Mouse (Mus musculus) gastrocnemius, postnatal 25 days (tissue): ENCODE results near the gene Cfap54. TPM values are rescaled to one million over a fixed set of nuclear protein-coding genes. Genes with fewer than 3 reads are reported as not detected.

Experiments used
- DNase-seq: peaks from one replicate; pipeline ENCODE4 v3.0.0; 2022
- total RNA-seq, 2 experiments: library from RNA; stranded (reverse); gene quantifications; 1 replicate in 1 of 2; 2 replicates in 1 of 2; pipeline ENCODE4 v1.2.3; 2021

Gene Cfap54
- total RNA-seq, 2 experiments from 2014 or later = 0.79 to 0.88 TPM

DNA sequence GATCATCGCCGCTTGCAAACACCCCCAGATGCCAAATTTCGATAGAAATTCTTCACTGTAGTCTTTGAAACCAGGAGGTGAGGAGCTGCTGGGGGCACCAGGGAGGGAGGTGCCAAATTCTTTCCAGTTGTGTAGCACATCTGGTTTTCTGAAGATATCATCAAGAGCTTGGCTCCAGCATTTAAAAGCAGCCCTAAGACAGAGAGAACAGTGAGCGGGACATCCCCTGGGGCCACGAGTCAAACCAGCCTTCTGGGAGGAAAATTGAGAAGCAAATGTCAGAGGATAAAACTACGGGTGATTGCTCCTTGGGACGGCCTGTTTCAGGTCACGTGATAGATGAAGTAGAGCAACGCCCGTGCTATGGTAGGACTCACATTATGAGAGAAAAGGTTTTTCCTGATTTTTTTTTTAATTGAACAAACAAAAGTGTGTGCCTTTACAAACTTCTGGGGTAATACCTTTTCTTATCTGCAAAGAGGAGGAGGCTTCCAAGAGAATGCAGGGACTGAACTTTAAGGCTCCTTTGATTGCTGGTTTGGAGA, 143.6 kb downstream of the Cfap54 start:
- peak; percentile 27 for DNase-seq

DNA sequence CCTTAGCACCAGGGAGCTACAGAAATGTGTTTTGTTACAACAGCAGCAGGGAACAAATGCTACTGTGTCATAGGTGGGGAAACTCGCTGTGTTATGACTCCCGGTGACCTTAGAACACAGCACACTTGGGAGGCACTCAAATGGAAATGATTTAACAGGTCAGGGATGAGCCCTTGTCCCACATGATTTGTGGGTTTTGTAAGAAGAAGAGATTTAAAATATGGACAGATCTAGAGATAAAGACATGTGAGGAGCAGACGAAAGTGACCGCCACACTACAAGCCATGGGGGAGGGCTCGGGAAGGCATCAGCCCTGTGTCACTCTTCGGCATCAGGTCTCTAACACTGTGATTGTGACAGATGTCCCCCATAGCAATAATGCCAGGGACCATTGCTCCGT, 144.3 kb downstream of the Cfap54 start:
- DNase-seq = no peak

DNA sequence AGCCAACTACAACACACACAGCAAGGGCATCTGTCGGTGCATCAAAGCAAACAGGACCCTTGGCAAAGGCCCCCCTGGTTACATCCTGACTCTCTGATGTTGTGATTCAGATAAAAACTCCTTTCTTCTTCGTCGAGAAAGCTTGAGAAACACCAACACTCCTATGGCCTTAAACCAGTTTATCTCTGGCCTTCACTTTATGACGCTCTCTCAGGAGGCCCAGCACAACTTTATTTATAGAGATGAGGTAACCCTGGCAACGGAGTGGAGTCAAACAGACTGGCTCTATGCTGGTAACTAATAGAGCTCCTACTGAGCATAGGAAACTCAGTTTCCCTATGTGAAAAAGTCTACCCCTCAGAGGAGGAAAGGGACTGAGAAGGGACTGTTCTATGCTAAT, 146.9 kb downstream of the Cfap54 start:
- DNase-seq = no peak

DNA sequence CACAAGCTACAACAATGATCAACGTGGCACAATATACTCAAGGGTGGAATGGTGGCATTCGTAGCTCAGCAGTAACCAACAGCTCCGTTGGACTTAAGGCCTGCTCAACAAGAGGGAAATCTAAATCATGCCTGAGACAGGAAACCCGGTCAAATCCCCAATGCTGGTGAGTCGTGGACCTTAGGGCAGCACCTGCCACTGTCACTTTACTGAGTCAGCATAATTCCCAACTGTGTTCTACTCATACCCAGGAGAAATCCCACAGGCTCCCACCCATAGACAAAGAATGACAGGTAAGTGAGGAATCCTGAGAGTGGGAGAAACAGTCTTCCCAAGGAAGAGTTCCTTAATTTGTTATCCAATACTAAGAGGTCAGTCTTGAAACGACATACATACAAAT, 147.8 kb downstream of the Cfap54 start:
- no peak for DNase-seq

DNA sequence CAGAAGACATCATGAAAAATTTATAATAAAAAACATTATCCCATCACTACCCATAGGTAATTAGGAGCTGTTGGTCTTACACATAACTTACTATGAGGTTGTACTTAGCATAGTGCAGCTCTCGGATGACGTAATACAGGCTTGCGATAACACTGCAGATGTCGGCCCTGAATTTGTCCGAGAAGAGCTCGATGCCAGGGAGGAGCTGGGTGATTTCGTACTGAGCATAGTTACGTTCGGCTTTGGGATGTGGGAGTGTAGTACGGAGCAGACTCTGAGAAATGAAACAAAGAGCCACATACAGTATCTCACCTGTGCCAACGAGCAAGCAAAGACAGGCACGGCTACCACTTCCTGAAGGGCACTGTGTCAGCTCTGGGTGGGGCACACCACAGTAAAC, 149.0 kb downstream of the Cfap54 start:
- DNase-seq = no peak

DNA sequence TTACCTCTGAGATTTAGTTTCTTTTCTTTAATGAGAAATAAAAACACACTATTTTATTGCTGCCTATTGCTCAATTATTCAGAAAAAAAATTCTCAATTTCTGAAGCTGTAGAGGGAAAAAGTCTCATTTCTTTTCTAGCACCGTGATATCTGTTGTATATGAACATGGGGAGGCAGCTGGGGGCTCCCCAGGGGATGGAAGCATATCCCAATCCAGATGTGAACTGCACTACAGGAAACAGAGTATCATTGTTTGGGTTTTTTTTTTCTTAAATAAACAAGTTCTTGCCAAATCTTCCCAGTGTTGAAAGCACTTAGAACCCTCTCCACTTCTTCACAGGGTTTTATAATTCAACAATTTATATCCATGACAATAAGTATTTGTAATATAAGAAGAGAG, 151.4 kb downstream of the Cfap54 start:
- no peak for DNase-seq

DNA sequence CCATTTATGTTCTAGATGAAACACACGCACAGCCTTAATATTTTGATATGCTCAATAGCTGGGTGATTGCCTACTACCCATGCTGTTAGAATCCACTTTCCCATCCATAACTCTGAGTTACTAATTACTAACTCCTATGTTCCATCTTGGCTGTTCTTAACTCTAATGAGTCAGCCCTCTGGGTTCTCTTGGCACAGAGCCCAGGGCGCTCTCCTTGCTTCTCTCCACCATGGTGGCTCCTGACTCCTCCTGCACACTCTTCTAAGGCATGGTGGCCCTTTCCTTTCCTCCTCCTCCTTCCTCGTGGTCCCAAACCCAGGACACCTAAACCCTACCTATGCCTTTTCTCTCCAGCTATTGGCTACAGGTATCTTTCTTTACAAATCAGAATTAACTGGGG, 153.2 kb downstream of the Cfap54 start:
- no peak for DNase-seq

DNA sequence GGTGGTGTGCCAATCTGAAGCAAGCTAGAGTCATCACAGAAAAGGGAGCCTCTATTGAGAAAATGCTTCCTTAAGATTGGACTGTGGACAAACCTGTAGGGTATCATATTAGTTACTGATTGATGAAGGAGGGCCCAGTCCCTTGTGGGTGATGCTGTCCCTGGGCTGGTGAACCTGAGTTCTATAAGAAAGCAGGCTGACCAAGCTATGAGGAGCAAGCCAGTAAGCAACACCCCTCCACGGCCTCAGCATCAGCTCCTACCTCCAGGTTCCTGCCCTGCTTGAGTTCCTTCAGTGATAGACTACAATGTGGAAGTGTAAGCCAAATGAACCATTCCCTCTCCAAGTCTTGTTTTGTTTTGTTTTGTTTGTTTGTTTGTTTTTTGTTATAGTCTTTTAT, 162.9 kb downstream of the Cfap54 start:
- DNase-seq = no peak

DNA sequence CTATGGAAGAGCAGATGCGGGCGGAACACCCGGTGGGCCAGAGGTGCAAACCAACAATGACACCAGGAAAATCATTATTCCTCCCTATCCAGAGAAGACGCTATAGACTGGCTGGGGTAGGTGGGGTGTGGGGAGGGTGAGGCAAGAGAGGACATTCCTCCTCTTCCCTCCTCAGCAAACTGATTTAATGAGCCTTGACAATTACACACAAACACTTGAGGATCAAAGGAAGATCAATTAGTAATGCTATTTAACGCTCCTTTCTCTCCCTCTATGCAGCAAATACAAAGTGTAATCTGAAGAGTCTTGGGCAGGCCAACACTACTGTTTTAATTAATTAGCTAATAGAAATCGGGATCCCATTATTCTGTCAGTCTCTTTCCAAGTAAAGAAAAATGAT, 174.2 kb downstream of the Cfap54 start:
- DNase-seq = no peak

DNA sequence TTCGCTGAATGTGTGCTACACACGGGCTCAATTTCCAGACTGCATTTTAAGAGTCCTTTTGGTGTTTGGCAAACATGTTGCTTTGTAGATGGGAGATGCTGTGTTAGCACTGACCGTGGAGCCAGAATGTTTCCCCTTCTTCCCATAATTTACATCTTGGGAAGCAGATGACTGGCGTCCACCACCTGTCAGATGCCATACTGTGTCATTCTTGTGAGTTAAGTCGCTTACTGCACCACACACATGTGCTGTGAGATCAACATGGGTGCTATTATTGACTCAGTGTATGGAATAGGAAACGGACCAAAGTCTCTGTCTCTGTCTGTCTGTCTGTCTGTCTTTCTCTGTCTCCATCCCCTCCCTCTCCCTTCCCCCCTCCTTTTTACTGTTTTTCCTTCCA, 193.0 kb downstream of the Cfap54 start:
- DNase-seq = no peak

DNA sequence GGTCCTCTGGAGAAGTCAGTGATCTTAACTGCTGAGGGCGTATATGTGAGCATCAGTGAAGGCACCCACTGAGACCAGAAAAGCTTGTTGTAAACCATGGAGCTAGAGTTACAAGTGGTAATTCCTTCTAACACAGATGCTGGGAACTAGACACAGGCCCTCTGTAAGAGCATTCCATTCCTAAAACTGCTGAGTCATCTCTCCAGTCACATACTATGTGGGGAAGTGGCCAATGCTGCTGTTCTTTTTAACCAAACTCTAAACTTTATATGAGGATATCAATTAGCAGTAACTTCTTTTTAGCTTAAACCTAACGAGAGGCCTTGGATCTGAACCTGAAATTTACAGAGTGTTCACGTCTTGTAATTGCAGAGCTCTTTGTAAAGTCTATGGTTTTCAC, 203.4 kb downstream of the Cfap54 start:
- DNase-seq = no peak

DNA sequence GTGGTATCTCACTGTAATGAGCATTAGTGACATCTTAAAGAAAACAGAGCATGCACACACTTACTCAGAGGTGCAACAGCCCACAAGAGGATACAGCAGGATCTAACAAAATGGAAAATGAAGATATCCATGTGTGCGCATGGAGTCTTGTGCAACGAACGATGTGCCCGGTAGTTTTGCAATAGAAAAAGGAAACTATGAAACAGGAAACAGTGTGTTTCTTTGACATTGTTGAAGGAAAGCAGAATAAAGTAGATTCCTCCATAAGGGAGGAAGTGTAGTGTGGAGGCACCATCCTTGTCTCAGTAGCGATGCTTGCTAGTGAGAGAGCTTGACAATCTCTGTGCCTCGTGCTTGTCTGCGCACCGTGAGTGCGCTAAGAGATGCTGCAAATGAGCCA, 240.4 kb downstream of the Cfap54 start:
- DNase-seq = no peak

DNA sequence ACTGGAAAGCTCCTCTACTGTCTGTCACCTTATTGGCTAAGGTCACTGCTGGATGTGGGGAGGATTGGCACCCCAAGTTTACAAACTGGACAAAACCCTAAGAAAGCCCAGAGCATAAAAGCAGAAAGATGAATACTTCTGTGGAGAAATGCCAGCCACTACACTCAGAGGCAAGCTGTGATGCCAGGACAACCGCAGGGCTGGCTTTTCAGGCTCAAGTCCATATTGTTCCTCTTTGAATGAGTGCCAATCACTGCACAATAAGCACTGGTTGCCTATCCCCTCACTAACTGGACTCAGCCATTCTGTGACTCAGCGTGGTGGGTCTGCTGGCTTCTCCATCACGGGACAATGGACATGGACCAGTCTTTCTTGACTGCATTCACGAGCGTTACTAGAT, 243.8 kb downstream of the Cfap54 start:
- DNase-seq = no peak

DNA sequence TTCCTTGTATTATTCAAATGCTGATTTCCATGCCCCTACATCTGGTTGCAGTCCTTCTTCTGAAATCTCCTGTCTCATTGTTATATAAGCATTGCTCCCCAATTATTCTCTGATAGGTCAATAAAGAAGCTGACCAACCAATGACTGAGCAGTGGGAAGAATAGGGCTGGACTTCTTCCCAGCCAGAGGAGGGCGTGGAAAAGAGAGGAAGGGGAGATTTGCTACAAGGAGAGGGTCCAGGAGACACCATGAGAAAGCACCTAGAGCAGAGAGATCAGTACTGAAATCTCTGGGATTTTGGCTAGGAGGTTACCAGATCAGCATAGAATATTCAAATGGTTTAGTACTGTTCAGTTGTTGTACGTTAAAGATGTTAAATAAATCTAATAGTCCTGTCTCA, 244.4 kb downstream of the Cfap54 start:
- DNase-seq = no peak

DNA sequence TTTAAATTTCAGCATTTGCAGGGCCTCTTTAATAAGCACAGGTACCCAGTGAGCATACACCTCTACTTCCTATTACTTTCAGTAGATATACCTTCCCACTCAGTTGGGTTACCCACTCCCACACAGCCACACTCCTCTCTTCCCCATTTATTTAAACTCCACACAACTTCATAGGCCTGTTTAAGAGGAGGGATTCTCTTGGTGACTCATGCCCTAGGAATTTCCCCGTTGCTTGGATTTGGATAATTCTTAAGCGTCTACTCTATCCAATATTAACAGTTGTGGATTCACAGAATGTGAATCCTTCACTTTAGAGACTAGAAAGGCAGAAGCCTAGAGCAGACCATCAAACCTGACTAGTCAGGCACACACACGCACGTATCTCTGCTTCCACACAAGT, 259.9 kb downstream of the Cfap54 start:
- DNase-seq = no peak

DNA sequence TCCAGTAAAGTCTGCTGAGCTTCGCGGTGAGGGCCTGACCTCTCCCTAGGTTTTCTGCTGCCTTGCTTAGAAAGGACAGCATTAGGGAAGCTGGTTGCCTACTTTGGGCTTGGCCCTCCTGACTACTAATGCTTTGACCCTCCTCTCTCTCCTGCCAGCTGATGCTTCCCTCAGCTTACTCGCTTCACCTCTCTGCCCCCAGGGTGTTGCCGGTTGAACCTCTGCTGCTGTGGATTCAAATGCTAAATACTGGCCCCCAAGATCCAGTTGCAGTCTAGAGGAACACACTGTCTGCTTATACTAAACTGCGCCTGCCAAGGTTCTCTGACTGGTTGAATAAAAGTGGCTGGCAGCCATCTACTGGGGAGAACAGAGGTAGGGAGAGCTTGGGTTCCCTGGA, 263.2 kb downstream of the Cfap54 start:
- no peak for DNase-seq

DNA sequence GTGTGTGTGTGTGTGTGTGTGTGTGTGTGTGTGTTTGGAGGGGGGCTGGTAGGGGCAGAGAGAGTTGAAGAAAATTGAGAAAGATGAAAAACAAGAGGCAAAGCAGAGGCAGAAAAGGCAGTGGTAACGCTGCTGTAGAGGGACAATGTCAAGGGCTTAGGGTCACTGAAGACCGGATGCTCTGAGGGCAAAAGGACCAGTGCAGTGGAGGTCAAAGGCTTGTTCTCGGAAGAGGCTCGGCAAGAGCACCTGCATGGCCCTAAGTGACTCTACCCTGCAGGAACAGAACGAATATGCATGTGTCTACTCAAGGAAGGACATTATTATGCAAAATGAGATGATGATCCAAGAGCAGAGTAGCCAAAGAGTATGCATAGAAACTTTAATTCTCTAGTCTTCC, 264.5 kb downstream of the Cfap54 start:
- DNase-seq = no peak

DNA sequence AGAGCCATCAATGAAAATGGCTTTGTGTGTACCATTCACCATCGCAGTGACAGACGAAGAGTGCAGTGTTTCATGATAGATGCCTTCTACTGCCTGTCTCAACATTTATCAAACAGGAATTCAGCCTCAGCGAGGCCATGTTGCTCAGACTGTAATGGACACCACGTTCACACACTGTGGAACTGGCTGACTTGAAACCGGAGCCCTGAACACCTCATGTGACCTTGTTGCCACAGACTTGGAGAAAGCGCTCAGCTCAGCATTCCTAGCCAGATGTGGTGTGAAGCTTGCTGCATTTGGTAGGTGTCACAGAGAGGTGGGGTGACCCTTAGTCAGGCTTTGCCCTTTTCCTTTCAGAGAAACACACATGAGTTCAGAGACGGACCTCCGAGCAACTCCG, 270.5 kb downstream of the Cfap54 start:
- no peak for DNase-seq

DNA sequence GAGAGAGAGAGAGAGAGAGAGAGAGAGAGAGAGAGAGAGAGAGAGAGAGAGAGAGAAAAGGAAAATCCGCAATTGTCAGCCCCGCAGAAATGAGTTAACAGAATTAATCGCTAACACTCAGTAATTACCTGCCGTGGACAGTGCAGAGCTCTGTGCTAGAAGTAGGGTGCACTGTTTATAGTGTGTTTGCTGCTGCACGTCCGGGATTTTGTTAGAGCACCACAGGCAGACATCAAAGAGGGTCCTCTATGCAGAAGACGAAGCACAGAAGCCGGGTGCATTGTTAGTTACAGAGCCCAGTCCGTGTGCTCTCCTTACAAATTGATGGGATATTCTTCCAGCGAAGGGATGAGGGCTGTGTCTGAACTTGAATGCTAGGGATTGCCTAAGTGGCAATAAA, 289.5 kb downstream of the Cfap54 start:
- DNase-seq = no peak

DNA sequence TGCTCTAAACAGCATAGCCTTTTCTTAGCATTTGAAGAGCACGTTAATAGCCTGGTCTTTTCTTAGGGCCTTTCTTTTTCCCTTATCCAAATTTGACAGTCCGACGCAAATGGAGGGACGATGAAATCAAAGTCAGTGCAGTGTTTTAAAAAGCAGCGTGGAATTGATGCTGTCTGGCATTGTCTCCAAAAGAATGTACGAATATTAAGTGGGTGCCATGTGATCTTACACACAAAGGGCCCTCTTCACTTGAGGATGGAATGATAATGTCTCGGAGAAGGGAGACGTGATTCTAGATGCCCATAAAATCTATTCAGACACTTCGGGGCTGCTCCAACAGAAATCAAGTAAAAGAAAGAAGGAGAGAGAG, 289.9 kb downstream of the Cfap54 start:
- DNase-seq = no peak

DNA sequence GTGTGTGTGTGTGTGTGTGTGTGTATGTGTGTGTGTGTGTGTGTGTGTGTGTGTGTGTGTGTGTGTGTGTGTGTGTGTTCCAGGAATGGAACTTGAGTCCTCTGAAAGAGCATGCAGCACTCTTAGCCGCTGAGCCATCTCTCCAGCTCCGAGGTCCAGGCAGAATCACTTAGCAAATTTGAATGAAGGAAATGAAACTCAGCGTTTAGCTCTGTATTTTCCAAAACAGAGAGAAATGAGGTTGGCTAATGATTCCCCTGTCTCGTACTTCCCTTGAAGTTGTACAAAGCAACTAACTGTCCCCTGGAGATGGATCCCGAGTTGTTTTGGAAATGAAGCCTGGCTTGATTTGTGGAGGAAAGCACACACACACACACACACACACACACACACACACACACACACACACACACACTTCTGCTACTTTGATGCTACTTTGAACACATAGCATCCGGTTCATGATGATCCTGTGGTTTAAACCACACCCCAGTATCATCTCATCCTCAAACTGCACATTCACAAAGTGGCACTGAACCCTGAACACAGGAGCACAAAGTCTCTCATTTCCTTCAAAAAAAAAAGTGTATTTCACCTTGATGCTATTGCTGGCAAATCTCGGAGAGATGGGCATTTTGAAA, 290.4 kb downstream of the Cfap54 start:
- no peak for DNase-seq

DNA sequence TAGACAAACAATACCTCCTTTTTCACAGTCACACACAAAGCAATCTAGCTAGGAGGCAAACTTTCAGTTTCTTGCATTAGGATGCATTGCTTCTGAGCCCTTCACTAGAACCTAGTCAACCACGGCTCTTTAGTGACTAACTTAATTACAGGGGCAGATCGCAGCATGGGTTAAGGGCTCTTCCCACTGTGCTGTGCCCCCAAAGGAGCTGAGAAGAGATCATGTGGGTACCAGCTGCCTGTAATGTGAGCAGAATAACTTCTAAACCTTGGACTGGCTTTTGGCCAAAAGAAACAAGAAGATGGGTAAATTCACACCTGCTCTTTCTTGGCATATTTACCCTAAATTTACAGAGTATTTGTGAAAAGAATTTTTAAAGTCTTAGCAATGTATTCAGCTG, 291.2 kb downstream of the Cfap54 start:
- no peak for DNase-seq

DNA sequence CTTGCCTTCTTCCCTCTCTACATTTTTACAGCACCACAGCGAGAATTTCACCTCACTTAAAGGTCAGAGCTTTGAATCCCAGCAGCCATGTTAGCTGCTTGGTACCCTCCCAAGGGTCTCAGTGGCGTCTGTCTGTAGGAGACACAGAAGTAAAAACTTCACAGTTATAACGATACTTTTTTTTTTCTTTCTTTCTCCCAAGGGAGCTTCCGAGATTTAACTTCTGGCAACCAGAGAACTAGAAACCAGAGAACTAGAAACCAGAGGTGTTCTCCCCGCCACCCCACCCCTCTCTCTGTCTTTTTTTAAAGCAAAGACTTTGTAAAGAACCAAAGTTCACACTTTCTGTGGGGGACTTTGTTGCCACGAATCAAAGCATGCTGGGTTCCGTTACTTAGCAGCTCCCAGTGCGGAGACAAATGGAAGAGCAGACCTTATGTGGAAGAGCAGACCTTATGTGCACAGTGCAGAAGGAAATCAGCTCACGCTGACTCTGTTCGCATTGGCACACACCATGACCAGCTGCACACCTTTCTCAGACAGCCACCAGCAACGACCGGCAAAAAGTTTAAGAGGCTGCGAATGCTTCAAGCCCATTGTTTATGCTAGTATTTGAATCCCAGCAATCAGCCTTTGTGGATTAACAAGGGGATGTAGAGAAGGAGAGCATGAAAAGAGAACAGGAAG, 292.9 kb downstream of the Cfap54 start:
- DNase-seq = no peak

DNA sequence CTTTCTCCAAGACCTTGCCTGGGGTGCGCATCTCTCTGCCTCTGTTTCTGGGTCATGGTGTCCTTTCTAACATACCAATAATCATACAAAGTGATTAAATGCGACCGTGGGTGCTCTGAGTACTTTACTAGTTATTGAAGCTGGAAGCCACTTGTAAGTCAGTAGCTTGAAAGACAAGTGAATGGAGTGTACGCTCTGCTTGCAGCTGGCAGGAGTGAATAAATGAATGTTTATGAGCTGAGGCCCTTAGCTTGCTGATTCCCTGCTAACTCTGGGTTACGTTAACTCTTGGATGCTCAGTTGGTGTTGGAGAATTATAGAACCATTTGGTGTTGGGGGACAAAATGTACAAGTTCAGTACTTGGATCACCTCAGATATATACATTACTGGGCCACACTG, 298.7 kb downstream of the Cfap54 start:
- DNase-seq = no peak
